Mouse (Mus musculus) kidney, postnatal 14 days (tissue): Measurements from ENCODE around the gene Csk.
A peak's percentile ranks its signal among the peaks of the same experiment; 100 is the strongest.

Experiments
- DNase-seq: peaks from one replicate; pipeline ENCODE4 v3.0.0; 2022; ENCODE audit warnings: mixed read lengths

Csk gene

GRCm38 (mm10) chr9:57653283-57653682 lies at the start of gene Csk:
Gene Csk (minus strand): TSS chr9:57653631.
- no peak for DNase-seq

- no peak for DNase-seq
Observed at GRCm38 (mm10) chr9:57698466-57699150, 45.2 kb upstream of the Csk start.

GRCm38 (mm10) chr9:57697380-57697779 lies 43.9 kb upstream of the Csk start:
- no peak for DNase-seq

- DNase-seq: peak; percentile 56
Observed at GRCm38 (mm10) chr9:57696380-57697285, 43.2 kb upstream of the Csk start.

- DNase-seq: peak; percentile 31
Observed at GRCm38 (mm10) chr9:57694108-57694507, 40.7 kb upstream of the Csk start.

- no peak for DNase-seq
Observed at GRCm38 (mm10) chr9:57688606-57689005, 35.2 kb upstream of the Csk start.

- peak; percentile 41 for DNase-seq
Observed at GRCm38 (mm10) chr9:57688158-57688557, 34.7 kb upstream of the Csk start.

GRCm38 (mm10) chr9:57687751-57688150 lies 34.3 kb upstream of the Csk start, which contains the start of gene Cyp1a1:
Gene Cyp1a1 (plus strand): TSS chr9:57687928.
- no peak for DNase-seq

- no peak for DNase-seq
Observed at GRCm38 (mm10) chr9:57686011-57686410, 32.6 kb upstream of the Csk start.

GRCm38 (mm10) chr9:57683520-57683919 lies 30.1 kb upstream of the Csk start, which contains the start of gene Cyp1a2:
Gene Cyp1a2 (minus strand): TSS chr9:57683703.
- DNase-seq: no peak

- no peak for DNase-seq
Observed at GRCm38 (mm10) chr9:57681411-57681810, 28.0 kb upstream of the Csk start.

- no peak for DNase-seq
Observed at GRCm38 (mm10) chr9:57671500-57671899, 18.1 kb upstream of the Csk start.

GRCm38 (mm10) chr9:57671037-57671436 lies 17.6 kb upstream of the Csk start:
- DNase-seq: no peak

GRCm38 (mm10) chr9:57669566-57669965 lies 16.1 kb upstream of the Csk start:
- peak; percentile 82 for DNase-seq

GRCm38 (mm10) chr9:57668277-57668676 lies 14.8 kb upstream of the Csk start:
- DNase-seq: no peak

- no peak for DNase-seq
Observed at GRCm38 (mm10) chr9:57667817-57668216, 14.4 kb upstream of the Csk start.

- no peak for DNase-seq
Observed at GRCm38 (mm10) chr9:57667136-57667535, 13.7 kb upstream of the Csk start.

- DNase-seq: no peak
Observed at GRCm38 (mm10) chr9:57666536-57666935, 13.1 kb upstream of the Csk start.

GRCm38 (mm10) chr9:57664616-57665015 lies 11.2 kb upstream of the Csk start:
- no peak for DNase-seq

- no peak for DNase-seq
Observed at GRCm38 (mm10) chr9:57661552-57661951, 8.1 kb upstream of the Csk start.

GRCm38 (mm10) chr9:57660501-57660900 lies 7.1 kb upstream of the Csk start:
- DNase-seq: no peak

- peak; percentile 85 for DNase-seq
Observed at GRCm38 (mm10) chr9:57659774-57660173, 6.3 kb upstream of the Csk start.

GRCm38 (mm10) chr9:57658970-57659369 lies 5.5 kb upstream of the Csk start:
- no peak for DNase-seq

- DNase-seq: no peak
Observed at GRCm38 (mm10) chr9:57657843-57658242, 4.4 kb upstream of the Csk start.
